Mouse (Mus musculus): ENCODE data around the gene Bcl10.
A peak's percentile ranks its signal among the peaks of the same experiment; 100 is the strongest.
"Not testable (repeated sequence)": the region's sequence is repeated elsewhere in the genome, so short reads cannot be mapped to it uniquely, and the experiment has no call there.

Bcl10 gene

DNA sequence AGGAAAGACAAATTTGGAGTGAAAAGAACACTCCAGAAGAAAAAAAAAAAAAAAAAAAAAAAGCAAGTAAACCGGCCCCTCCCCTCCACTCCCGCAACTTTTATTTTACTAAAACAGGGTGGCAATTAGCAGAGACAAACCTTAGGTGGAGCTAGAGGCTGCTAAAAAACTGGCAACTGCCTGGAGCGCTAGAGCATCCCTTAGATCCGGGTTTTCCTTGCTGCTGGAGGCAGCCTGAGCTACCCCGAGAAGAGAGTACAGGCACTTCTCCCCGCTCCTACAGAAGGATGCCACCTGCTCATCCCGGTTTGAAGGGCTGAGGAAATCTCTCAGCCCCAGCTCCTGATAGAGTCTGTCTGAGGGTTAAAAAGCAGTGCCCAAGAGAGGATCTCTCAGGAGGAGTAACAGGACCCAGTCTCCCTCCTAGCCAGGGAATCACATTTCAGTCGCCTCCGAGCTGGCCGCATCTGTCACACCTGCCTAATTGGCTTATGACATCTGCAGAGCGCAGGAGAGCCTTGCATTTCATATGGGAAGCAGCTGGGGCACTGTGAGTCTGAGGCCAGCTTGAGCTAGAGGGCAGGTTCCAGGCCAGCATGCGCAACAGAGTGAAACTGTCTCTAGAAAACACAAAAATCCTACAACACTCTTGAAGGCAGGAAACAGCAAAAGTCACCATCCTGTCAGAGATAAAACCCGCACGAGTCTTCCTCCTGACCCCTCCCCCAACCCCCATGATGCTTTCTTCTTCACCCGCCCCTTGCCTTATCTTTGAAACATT, 27.6 kb downstream of the Bcl10 start:
- DNase-seq (ENCODE audit: low read depth, low spot score) = peak; percentile 80

DNA sequence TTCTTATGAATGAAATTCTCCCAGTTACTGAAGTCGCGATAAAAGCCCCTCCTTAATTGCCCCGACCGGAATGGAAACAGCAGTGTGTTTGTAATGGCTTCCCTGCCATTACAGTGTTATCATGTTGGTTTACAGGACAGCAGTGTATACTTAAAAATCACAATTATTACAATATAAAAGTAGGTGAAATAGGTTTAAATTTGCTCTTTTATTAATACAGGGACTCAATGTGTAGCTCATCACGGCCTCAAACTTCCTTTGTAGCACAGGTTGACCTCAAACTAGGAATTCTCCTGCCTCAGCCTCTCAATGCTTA, 28.2 kb downstream of the Bcl10 start:
- no peak for DNase-seq (ENCODE audit: low read depth, low spot score)

DNA sequence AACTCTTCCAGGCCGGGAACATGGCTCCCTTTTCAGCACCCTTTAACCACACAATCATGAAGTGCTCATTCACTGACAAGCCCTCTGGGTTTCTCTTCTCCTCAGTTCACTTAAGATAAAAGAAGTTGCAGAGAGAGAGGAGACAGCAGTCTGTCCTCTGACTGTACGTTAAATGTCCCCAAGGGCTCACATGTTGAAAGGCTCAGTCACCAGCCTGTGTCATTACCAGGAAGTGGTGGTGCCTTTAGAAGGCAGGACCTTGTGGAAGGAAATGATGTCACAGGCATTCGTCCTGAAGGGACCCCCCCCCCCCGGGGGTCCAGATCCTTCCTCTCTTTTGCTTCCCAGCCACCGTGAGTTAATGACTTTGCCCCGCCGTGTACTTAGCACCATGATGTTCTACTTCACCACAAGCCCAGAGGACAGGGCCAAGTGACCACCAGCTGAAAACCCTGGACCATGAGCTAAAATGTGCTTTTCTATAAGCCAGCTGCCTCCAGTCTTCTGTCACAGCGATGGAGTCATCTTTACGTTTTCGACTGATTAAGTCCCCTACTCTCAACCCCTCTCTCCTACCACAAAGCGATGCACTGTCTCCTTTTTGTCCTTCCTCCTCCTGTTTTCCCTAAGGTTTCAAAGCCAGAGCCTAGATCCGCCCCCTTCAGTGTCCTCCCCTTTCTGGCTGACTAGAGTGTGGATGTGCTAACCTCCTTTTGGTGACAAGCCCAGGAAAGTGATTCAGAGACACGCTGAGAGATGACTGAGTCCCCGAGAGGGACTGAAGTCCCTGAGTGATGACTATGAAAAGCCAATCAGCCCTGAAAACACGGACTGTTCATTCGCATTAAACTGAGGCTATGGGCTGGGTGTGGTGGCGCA, 28.9 kb downstream of the Bcl10 start:
- DNase-seq (ENCODE audit: low read depth, low spot score) = no peak

DNA sequence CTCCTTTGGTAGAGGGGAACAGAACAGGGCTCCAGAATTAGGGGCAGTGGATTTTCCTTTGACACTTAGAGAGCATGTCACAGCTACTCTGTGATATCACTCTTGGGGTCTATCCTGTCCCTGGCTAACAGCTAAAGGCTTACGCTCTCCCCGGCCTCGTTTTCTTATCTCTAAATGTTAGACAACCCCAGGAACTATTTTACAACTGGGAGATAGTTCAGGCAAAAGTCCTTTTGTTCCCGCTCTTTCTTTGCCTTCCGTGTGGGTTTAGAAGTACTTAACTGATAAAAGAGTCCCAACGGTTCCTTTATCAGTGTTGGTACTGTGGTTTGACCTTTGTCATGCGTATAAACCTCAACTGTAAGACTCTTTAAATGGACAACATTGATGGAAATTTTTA, 30.3 kb downstream of the Bcl10 start:
- DNase-seq (ENCODE audit: low read depth, low spot score) = no peak

DNA sequence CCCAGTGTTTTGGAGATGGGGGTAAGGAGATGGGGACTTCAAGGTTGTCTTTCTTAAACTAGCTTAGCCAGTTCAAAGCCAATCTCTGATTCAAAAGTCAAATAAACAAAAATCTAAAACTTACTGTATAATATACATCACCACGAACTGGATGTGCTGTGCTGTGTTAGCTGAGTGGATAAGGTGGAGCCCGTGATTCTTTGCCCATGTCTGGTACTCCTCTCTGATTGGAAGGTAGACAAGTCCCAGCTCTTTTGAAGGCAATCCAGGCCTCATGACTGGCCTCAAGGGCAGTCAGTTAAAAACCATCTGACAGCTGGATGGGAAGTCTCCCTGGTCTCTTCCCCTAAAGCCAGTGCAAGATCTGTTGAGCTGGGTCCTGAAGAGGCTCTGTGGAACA, 30.8 kb downstream of the Bcl10 start:
- DNase-seq (ENCODE audit: low read depth, low spot score) = no peak

DNA sequence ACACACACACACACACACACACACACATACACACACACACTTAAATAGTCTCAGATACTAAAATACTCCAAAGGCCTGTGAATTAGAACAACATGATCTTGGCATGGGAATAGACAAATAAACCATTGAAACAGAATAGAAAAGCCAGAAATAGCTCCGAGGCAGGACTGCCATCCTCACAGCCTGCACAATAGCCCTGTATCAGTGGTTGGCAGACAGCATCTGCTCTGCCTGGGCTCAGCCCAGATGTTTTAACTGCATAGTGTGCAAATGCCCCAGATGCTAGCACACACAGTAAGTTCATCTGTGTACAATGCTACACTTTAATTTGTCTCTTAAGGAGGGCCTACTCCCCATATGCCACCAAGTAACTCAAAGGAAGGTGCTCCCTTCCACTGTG, 37.2 kb downstream of the Bcl10 start:
- DNase-seq (ENCODE audit: low read depth, low spot score) = no peak

DNA sequence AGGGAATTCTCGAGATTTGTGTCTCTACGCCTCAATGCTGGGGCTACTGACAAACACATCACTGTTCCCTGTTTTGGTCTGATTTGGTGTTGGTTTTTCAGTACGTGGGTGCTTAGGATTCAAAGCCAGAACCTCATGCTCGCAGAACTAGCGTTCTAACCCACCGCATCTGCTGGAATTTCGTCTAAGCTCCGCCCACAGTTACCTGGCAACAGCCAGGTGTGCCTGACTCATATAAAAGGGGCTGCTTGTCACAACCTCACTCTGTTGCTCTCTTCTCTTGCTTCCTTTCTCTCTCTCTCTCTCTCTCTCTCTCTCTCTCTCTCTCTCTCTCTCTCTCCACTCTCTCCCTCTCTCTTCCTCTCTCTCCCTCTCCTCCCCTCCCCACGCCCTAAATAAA, 39.8 kb downstream of the Bcl10 start:
- DNase-seq (ENCODE audit: low read depth, low spot score) = peak; percentile 76

DNA sequence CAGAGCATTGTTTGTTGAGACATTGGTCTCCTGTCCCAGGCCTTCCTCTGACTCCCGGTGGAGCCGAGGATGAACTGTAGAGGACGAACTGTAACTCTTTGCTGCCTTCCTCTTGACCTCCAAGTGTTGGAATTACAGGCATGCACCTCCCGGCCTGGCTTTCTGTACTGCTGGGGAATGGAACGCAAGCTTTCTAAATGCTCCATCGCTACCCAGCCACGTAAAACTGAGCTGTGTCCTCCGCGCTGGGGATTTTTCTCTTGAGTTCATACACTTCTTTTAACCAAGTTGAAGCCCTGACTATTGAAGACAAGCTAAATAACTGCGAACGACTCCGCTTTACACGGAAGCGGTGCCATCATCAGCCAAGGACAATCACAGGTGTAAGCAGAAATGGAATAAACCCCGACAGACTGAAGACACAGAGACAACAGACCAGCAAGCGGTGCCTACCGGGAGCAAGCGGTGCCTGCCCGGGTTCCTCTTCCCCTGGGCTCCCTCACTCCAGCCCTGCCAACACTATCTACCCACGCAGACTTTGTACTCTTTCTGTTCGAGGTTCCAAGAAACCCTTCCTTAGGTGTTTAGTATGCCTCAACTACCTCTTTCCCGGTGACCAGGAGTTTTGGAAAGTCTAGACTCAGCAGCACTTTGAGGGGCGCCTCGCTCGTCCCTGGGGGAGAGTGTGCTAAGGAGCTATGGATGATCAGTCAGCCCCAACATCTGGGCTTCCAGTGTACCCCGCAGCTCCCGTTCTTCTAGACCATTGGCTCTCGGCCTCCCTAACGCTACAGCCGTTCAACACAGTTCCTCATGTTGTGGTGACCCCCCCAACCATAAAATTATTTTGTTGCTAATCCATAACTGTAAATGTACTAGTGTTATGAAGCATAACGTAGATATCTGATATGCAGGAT, 40.8 kb downstream of the Bcl10 start:
- peak; percentile 38 for DNase-seq (ENCODE audit: low read depth, low spot score)

DNA sequence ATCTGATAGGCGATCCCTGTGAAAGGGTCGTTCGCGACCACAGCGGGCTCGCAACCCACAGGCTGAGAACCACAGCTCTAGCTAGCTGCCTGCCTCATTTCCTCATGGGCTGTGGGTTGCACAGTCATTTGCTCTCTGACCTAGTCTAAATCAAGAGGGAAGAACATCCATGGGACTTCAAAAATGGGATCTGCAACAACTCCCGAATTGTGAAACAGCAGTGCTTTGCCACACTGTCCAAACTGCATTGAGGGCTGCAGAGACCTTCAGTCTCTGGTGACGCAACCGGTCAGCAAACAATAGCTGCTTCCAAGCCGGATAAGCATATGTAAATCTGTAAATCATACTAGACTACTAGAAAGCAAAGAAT, 41.4 kb downstream of the Bcl10 start:
- DNase-seq (ENCODE audit: low read depth, low spot score) = peak; percentile 33

DNA sequence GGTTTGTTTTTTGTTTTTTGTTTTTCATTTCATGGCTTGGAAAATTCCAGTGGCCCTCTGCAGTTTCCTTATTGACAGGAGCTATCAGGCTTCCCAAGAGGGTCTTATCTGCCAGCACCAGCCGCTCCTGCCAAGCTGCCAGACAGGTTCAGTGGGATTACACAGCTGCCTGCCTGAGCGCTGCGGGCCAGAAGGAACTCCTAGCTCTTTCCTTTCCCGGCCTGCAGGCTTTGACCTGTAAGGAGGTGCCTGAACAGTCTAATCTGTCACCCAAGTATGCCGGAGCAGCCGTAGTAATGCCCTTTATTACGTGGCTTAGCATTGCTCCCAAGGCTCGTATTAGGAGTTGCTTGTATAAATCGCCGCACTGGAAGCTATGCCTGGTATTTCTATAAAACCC, 41.9 kb downstream of the Bcl10 start:
- DNase-seq (ENCODE audit: low read depth, low spot score) = peak; percentile 49

DNA sequence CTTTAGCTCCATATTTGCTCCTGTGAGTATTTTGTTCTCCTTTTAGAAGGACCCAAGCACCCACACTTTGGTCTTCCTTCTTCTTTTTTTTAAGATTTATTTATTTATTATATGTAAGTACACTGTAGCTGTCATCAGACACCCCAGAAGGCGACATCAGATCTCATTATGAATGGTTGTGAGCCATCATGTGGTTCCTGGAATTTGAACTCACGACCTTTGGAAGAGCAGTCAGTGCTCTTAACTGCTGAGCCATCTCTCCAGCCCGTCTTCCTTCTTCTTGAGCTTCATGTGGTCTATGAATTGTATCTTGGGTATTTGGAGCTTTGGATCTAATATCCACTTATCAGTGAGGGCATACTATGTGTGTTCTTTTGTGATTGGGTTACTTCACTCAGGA, 43.0 kb downstream of the Bcl10 start:
- not testable (repeated sequence) for DNase-seq (ENCODE audit: low read depth, low spot score)

DNA sequence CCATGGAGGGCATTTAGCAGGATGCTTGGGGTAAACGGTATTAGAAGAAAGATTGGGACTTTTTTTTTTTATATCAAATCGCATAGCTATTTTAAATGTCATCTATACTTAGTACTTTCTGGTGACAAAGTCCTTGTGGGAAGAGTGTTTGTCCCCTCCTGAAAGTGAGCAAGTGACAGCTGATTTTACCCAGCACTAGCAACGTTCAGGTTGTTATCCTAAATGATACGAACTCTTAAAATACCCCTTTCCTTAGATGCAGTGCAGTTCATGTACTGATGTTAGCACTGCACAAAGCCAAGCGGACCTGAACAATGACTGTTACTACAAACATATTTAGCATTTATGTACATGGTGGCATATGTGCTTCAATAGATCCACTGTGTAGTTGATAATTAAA, 44.2 kb downstream of the Bcl10 start:
- no peak for DNase-seq (ENCODE audit: low read depth, low spot score)

DNA sequence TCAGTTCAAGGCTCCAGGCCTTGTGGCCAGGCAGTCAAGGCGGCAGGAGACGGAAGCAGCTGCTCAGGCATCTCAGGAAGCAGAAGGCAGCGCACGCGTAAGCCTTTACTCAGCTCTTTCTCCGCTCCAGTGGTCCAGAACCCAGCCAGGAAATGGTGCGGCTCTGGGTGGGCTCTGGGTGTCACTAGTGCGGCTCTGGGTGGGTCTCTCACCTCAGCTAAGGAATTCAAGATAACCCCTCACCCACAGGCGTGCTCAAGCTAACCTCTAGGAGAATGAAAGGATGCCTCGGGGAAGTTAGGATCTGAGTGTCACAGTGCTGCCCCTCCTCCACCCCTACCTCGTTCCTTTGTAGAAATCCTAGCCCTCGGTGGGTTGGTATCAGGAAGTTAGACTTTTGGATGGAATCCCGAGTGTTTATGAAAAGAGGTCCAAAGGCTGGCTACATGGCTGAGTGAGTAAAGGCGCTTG, 46.5 kb downstream of the Bcl10 start:
- peak; percentile 65 for DNase-seq (ENCODE audit: low read depth, low spot score)

DNA sequence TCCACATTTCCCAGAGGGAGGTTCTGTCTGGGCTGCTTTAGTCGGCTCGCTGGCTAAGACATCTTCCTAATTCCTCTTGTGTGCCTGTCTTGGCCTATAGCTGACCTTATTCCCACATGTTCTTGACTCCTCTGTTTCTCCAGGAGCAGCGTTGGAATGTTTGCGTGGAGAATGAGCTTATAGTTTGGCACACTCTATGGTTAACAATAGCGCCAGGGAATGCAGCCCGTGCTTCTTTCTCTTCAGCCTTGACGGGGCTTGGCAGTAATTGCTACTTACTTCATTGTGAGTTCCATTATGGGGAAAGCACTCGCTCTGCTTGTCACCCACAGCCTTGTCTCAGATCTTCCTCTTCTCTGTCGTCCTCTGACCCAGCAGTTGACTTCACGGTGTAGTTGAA, 48.9 kb downstream of the Bcl10 start:
- DNase-seq (ENCODE audit: low read depth, low spot score) = no peak

DNA sequence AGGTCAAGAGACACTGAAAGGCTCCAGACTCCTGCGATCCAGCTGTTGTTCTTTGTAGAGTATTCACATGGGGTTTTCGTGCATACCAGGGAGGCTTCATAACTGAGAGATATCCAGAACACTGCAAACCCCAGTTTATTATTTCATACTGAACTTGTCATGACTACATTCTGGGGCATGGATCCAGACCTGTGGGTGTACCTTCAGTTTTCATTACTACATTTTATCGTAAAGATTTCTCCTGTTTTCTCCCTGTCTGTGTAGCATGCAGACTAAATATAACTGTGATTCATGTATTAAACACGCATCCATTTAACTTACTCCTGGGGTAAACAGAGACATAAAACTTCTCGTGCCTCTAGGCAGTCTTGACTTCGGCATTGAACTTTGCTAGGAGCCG, 52.4 kb downstream of the Bcl10 start:
- DNase-seq (ENCODE audit: low read depth, low spot score) = no peak
